Mouse (Mus musculus) liver, embryonic 14.5 days (tissue): ENCODE measurements around the gene Tmcc1. TPM values are rescaled to one million over a fixed set of nuclear protein-coding genes. Genes with fewer than 3 reads are reported as not detected.

Source experiments
- ATAC-seq: fragments of 200-750 bp; cut with Nextera tagmentation; 2 replicates; pipeline ENCODE4 v1.8.0; 2017; ENCODE audit warnings: moderate number of reproducible peaks, mild to moderate bottlenecking, moderate library complexity; ENCODE audit not compliant: insufficient read depth
- DNase-seq, 3 experiments: peaks; one replicate each; pipeline ENCODE4 v3.0.0-alpha.2; 2012 to 2013; ENCODE audit warnings: low read depth in 3 of 3, low spot score in 3 of 3
- H3K27ac ChIP-seq: fragments of 300-500 bp; sonication (generic); 2 replicates; pipeline ENCODE4 v1.5.1; 2014; ENCODE audit warnings: moderate library complexity, mild to moderate bottlenecking, control low read depth, inconsistent platforms
- H3K27me3 ChIP-seq: fragments of 300-500 bp; sonication (generic); 2 replicates; pipeline ENCODE4 v1.6.1; 2014; ENCODE audit warnings: mild to moderate bottlenecking, low read length, moderate library complexity; ENCODE audit not compliant: control insufficient read depth, insufficient read depth
- H3K36me3 ChIP-seq: fragments of 300-500 bp; sonication (generic); replicated peaks from 2 replicates; pipeline ENCODE4 v1.6.1; 2014; ENCODE audit warnings: low read depth; ENCODE audit not compliant: control insufficient read depth, insufficient read depth
- H3K4me1 ChIP-seq, 2 experiments: fragments of 200-500 bp in 1 of 2; fragments of 300-500 bp in 1 of 2; sonication (generic) in 1 of 2; replicated peaks; 2 replicates each; pipeline ENCODE4 v1.6.1; 2012 to 2014; ENCODE audit warnings: antibody characterized with exemption in 1 of 2, inconsistent platforms in 1 of 2, low read length in 1 of 2; ENCODE audit not compliant: control insufficient read depth in 2 of 2, insufficient read depth in 2 of 2
- H3K4me2 ChIP-seq: fragments of 300-500 bp; sonication (generic); 2 replicates; pipeline ENCODE4 v1.6.1; 2014; ENCODE audit warnings: low read depth, mild to moderate bottlenecking, control low read depth, moderate library complexity
- H3K4me3 ChIP-seq, 2 experiments: fragments of 200-500 bp in 1 of 2; fragments of 300-500 bp in 1 of 2; sonication (generic) in 1 of 2; 2 replicates each; pipeline ENCODE4 v1.5.1; 2012 to 2014; ENCODE audit warnings: low read depth in 2 of 2, low read length in 2 of 2, mild to moderate bottlenecking in 2 of 2, control low read depth in 1 of 2, inconsistent platforms in 1 of 2, moderate library complexity in 1 of 2; ENCODE audit not compliant: insufficient read depth in 1 of 2
- H3K9ac ChIP-seq: fragments of 300-500 bp; sonication (generic); replicated peaks from 2 replicates; pipeline ENCODE4 v1.6.1; 2014; ENCODE audit warnings: mild to moderate bottlenecking, control low read depth, moderate library complexity
- H3K9me3 ChIP-seq: fragments of 300-500 bp; sonication (generic); 2 replicates; pipeline ENCODE4 v1.6.1; 2016; ENCODE audit warnings: low read length, mixed read lengths; ENCODE audit not compliant: control insufficient read depth
- CTCF ChIP-seq: IDR thresholded peaks from 2 replicates; pipeline ENCODE4 v1.5.1; 2016; ENCODE audit warnings: antibody characterized with exemption, low read depth, control low read depth
- EP300 ChIP-seq: IDR thresholded peaks from 2 replicates; pipeline ENCODE4 v1.6.1; 2016; ENCODE audit warnings: antibody characterized with exemption, low read depth
- WGBS: fragments of 180-500 bp; shearing (Covaris S2); extraction: QIAGEN DNeasy Blood & Tissue Kit; methylation state at CpG from one replicate; pipeline ENCODE4 v1.1.7; 2014; ENCODE audit not compliant: insufficient replicate concordance; 5-methylcytosine and 5-hydroxymethylcytosine counted together
- polyA plus RNA-seq, 2 experiments: library from polyadenylated mRNA; depleted of rRNA in 1 of 2; stranded (reverse) in 1 of 2; unstranded in 1 of 2; fragments of >200 nt; fragmentation: Nextera tagmentation in 1 of 2; extraction: Ambion mirVana in 1 of 2; gene quantifications; 2 replicates each; pipeline versions ENCODE4 v1.2.1 to v1.2.3; 2012 to 2014

The Tmcc1 gene
- polyA plus RNA-seq, 2 experiments = 2.6 to 3.2 TPM

DNA sequence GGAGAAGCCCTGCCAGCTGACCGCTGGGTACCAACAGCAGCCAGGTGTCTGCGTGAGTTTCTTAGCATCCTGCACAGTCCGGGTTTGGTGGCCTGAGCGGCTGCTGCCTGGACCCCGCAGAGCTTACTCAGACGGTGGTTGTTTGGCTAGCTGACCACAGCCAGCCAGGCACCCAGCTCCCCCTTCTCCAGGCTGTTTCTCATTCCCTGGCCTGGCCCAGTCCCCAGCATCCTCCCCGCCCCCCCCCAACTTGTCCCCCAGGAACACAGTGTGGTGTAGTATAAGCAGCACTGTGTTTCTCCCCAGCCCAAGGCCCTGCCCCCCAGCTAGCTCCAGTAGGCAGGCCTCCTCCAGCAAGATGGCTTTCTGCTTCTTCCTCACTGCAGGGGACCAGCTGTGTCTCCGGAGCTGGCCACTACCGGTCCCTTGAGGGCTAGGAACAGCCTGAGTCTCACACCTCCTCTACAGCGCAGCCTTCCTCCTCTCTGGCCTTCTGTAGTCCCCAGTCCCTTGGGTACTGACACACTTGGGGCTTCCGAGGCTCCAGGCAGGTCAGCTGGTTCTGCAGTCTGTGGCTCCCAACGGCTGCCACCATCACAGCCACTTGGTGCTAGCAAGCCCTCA is 206.7 kb downstream of the Tmcc1 start:
- 65% methylated on average over 12 of the region's 12 CpGs for WGBS
- Histone ChIP-seq H3K4me2 (no peak overlapping the region), H3K36me3 (no peaks in the 10 kb centered on the region)

DNA sequence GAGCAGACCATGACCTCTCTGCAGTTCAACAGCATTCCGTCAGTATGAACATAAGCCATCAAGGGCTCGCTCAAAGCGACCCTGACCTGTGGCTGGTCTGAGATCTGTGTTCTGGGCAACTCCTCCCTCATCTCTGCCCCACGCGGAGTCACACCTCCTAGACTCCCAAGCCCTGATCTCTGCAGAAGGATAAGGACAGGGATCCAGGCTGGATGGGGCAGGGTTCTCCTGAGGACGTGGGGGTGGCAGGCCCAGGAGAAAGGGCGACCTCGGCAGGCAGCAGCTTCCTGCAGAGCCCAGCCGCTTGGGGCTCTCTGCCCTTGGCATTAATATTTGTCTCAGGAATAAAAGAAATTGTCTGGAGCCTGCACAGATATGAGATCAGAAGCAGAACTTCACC is 207.7 kb downstream of the Tmcc1 start:
- Histone ChIP-seq H3K4me2 (no peak overlapping the region), H3K27me3 (no peaks in the 10 kb centered on the region), H3K4me3 (no peak overlapping the region), H3K4me1 (no peaks in the 10 kb centered on the region), H3K27ac (no peak overlapping the region), H3K9ac (no peak overlapping the region), H3K36me3 (no peaks in the 10 kb centered on the region), H3K9me3 (no peaks in the 10 kb centered on the region)
- TF ChIP-seq EP300 (no peak), CTCF (no peak)
- 67% methylated on average over 9 of the region's 9 CpGs for WGBS
- DNase-seq (no peak), ATAC-seq (no peak)

More for the DNA sequence above, 206.7 kb downstream of the Tmcc1 start:
- DNase-seq = no peak
- Histone ChIP-seq H3K9ac (no peak overlapping the region), H3K4me3 (no peak overlapping the region), H3K4me1 (no peaks in the 10 kb centered on the region), H3K9me3 (no peaks in the 10 kb centered on the region), H3K27ac (no peak overlapping the region), H3K27me3 (peaks cover under 1% of the 10 kb centered on the region; the same call in 1 of the 2 replicates)
- no peak for TF ChIP-seq EP300
- no peak for TF ChIP-seq CTCF
- ATAC-seq = no peak

DNA sequence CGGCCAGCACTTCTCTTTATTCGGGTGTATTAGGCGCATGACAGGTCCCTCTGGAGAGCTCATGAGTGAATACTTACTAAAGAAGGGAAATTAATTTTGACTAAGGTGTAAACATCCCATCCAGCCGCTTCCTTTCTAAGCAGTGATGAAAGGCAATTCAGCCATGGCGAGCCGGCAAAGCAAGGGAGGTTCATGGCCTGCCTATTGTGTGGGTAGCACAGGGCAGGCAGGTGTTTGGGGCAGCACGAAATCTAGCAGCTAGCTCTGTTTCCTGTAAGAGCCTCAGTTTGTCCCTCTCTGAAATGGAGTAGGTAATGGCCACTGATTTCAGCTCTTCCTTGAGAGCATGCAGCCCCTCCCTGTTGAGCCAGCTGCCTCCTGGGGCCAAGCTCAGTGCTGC is 208.7 kb downstream of the Tmcc1 start:
- H3K27ac ChIP-seq = no peak overlapping the region
- TF ChIP-seq EP300 (no peak), CTCF (no peak)
- no peaks in the 10 kb centered on the region for H3K27me3 ChIP-seq
- H3K4me3 ChIP-seq = no peak overlapping the region
- no peaks in the 10 kb centered on the region for H3K4me1 ChIP-seq
- no peaks in the 10 kb centered on the region for H3K9me3 ChIP-seq
- ATAC-seq (no peak), DNase-seq (no peak)
- H3K4me2 ChIP-seq = no peak overlapping the region
- H3K36me3 ChIP-seq = no peaks in the 10 kb centered on the region
- WGBS = 61% methylated on average over 7 of the region's 7 CpGs
- no peak overlapping the region for H3K9ac ChIP-seq

DNA sequence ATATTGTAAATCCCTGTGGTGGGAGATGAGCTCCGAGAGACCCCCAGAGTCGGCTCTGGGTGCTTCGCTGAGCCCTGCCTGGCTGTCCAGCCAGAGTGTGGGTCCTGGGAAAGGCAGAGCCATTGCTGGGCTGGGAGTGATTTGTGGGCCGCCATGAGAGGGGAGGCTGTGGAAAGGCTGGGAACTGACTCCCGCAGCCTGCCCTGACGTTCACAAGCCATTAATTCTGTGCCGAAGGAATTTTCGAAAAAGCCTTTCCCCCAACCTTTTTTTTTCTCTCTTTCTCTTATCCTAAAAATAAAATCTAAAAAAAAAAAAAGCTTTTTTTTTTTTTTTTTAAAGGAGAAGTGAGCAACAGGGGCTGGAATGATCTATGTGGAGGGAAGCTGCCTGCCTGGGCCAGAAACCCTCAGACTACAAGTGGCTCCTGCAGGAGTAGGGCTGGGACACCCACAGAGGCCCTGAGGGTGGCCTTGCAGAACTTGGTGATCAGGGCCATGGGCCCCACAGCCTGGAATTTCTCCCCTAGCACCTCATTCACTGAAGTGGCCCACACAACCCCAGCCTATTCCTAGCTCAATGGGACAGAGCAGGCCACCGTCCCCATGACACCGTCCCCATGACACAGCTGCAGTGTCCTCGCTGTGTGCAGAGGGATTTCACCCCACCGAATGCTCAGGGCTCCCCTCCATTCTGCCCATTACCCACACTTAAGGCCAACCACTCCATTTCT is 209.8 kb downstream of the Tmcc1 start:
- no peak for ATAC-seq
- no peak overlapping the region for H3K4me3 ChIP-seq
- H3K27ac ChIP-seq = no peak overlapping the region
- WGBS = 70% methylated on average over 12 of the region's 12 CpGs
- TF ChIP-seq EP300 (no peak), CTCF (no peak)
- H3K4me2 ChIP-seq = no peak overlapping the region
- no peak overlapping the region for H3K9ac ChIP-seq
- H3K27me3 ChIP-seq = no peaks in the 10 kb centered on the region
- no peak for DNase-seq
- no peaks in the 10 kb centered on the region for H3K36me3 ChIP-seq
- H3K9me3 ChIP-seq = no peaks in the 10 kb centered on the region
- no peaks in the 10 kb centered on the region for H3K4me1 ChIP-seq

DNA sequence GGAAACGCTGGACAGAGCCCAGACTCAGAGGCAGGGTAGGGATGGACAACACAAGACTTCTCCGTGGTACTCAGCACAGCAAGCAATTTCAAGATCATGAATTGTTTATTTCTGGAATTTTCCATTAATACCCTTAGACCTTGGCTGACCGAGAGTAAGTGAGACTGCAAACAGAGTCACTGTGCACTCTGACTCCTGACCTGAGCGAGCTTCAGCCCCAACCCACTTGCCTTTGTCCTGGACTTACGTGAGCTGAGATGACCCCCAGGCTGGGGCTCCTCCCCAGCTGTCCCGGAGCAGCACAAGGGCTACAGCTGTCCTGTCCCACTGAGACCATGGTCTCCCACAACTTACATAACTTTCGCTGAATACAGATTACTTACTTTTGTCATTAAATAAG is 210.4 kb downstream of the Tmcc1 start:
- H3K9me3 ChIP-seq = no peaks in the 10 kb centered on the region
- no peak overlapping the region for H3K4me3 ChIP-seq
- 62% methylated on average over 7 of the region's 7 CpGs for WGBS
- no peak for DNase-seq
- no peak overlapping the region for H3K9ac ChIP-seq
- no peak overlapping the region for H3K4me2 ChIP-seq
- H3K27me3 ChIP-seq = no peaks in the 10 kb centered on the region
- no peaks in the 10 kb centered on the region for H3K4me1 ChIP-seq
- TF ChIP-seq CTCF = no peak
- no peak for TF ChIP-seq EP300
- ATAC-seq = no peak
- no peak overlapping the region for H3K27ac ChIP-seq
- H3K36me3 ChIP-seq = no peaks in the 10 kb centered on the region
